Mouse (Mus musculus) spleen, adult 2 months (tissue): Measurements from ENCODE around the gene Mars. TPM values are rescaled to one million over a fixed set of nuclear protein-coding genes. Genes with fewer than 3 reads are reported as not detected.

Experiments used
- DNase-seq, 2 experiments: peaks; one replicate each; pipeline versions ENCODE4 v3.0.0 to v3.0.0-alpha.2; 2012 to 2021; ENCODE audit warnings: low spot score in 2 of 2, low read depth in 1 of 2
- H3K27ac ChIP-seq: fragments of 200-500 bp; 2 replicates; pipeline ENCODE4 v1.5.1; 2012; ENCODE audit warnings: low read length, inconsistent platforms; ENCODE audit not compliant: insufficient read depth
- H3K27me3 ChIP-seq: fragments of 200-500 bp; 2 replicates; pipeline ENCODE4 v1.6.1; 2012; ENCODE audit warnings: mild to moderate bottlenecking, moderate library complexity, low read length, inconsistent platforms; ENCODE audit not compliant: control insufficient read depth, insufficient read depth
- H3K36me3 ChIP-seq: fragments of 200-500 bp; 2 replicates; pipeline ENCODE4 v1.6.1; 2012; ENCODE audit warnings: mild to moderate bottlenecking, low read length, inconsistent platforms; ENCODE audit not compliant: control insufficient read depth, insufficient read depth
- H3K4me1 ChIP-seq: fragments of 200-500 bp; 2 replicates; pipeline ENCODE4 v1.6.1; 2011; ENCODE audit warnings: inconsistent platforms; ENCODE audit not compliant: control insufficient read depth, insufficient read depth, insufficient read length
- H3K4me3 ChIP-seq: fragments of 200-500 bp; 2 replicates; pipeline ENCODE4 v1.5.1; 2011; ENCODE audit warnings: mild to moderate bottlenecking, inconsistent platforms; ENCODE audit not compliant: insufficient read depth, insufficient read length; ENCODE audit errors: extremely low read depth
- CTCF ChIP-seq: fragments of 200-500 bp; IDR thresholded peaks from 2 replicates; pipeline ENCODE4 v1.5.1; 2011; ENCODE audit warnings: mild to moderate bottlenecking, inconsistent platforms; ENCODE audit not compliant: insufficient read depth, insufficient read length, insufficient replicate concordance; ENCODE audit errors: extremely low read depth
- POLR2A ChIP-seq: fragments of 200-500 bp; IDR thresholded peaks from 2 replicates; pipeline ENCODE4 v1.6.1; 2011; ENCODE audit warnings: low read depth, low read length, inconsistent platforms
- WGBS: fragments of 180-500 bp; shearing (Covaris S2); methylation state at CpG from one replicate; pipeline ENCODE4 v1.1.7; 2018; 5-methylcytosine and 5-hydroxymethylcytosine counted together
- polyA plus RNA-seq: library from polyadenylated mRNA; depleted of rRNA; stranded (reverse); fragments of >200 nt; gene quantifications from 2 replicates; pipeline ENCODE4 v1.2.3, GENCODE M21; 2012

Gene Mars
- polyA plus RNA-seq, 1 experiment, result 33.2 TPM

GRCm38 (mm10) chr10:127336952-127337351 lies 25.4 kb upstream of the Mars start:
- TF ChIP-seq CTCF, result no peak
- Histone ChIP-seq H3K4me3 (no peak overlapping the region), H3K36me3 (no peaks in the 10 kb centered on the region), H3K27me3 (peaks cover 19% of the 10 kb centered on the region), H3K4me1 (no peaks in the 10 kb centered on the region; the same call in 1 of the 2 replicates), H3K27ac (no peak overlapping the region)
- WGBS, result 45% methylated on average over 5 of the region's 5 CpGs
- no peak for DNase-seq

GRCm38 (mm10) chr10:127335271-127335670 lies 23.7 kb upstream of the Mars start:
- H3K36me3 ChIP-seq, result 0 out of 2 replicates have a peak, but pooled peaks cover 2% of the 10 kb centered on the region
- 47% methylated on average over 1 of the region's 1 CpGs for WGBS
- DNase-seq, result no peak
- TF ChIP-seq POLR2A (no peak), CTCF (no peak)
- H3K4me1 ChIP-seq, result no peaks in the 10 kb centered on the region; the same call in 1 of the 2 replicates
- H3K4me3 ChIP-seq, result no peak overlapping the region
- no peak overlapping the region for H3K27ac ChIP-seq
- peaks cover 10% of the 10 kb centered on the region for H3K27me3 ChIP-seq

- no peak for DNase-seq
- TF ChIP-seq POLR2A (no peak), CTCF (no peak)
Measured at GRCm38 (mm10) chr10:127333152-127333551, 21.6 kb upstream of the Mars start.

GRCm38 (mm10) chr10:127332211-127332874 lies 20.8 kb upstream of the Mars start:
- TF ChIP-seq CTCF, result no peak
- TF ChIP-seq POLR2A, result no peak
- DNase-seq, result no peak
- 56% methylated on average over 31 of the region's 31 CpGs for WGBS
- peaks cover 21% of the 10 kb centered on the region for H3K36me3 ChIP-seq
- H3K4me1 ChIP-seq, result no peaks in the 10 kb centered on the region
- no peak overlapping the region for H3K4me3 ChIP-seq
- no peak overlapping the region for H3K27ac ChIP-seq
- no peaks in the 10 kb centered on the region for H3K27me3 ChIP-seq

More at GRCm38 (mm10) chr10:127333152-127333551, 21.6 kb upstream of the Mars start:
- H3K27ac ChIP-seq, result no peak overlapping the region
- H3K4me3 ChIP-seq, result no peak overlapping the region
- WGBS, result 68% methylated on average over 5 of the region's 5 CpGs
- no peaks in the 10 kb centered on the region; the same call in 1 of the 2 replicates for H3K4me1 ChIP-seq
- H3K36me3 ChIP-seq, result peaks cover 14% of the 10 kb centered on the region
- H3K27me3 ChIP-seq, result no peaks in the 10 kb centered on the region

GRCm38 (mm10) chr10:127330212-127330611 lies 18.6 kb upstream of the Mars start:
- H3K4me3 ChIP-seq, result no peak overlapping the region
- DNase-seq, result no peak
- H3K4me1 ChIP-seq, result peaks cover 12% of the 10 kb centered on the region
- 84% methylated on average over 7 of the region's 7 CpGs for WGBS
- H3K27ac ChIP-seq, result no peak overlapping the region
- H3K27me3 ChIP-seq, result no peaks in the 10 kb centered on the region
- peaks cover 33% of the 10 kb centered on the region for H3K36me3 ChIP-seq
- TF ChIP-seq POLR2A (no peak), CTCF (no peak)

- H3K27ac ChIP-seq, result no peak overlapping the region
- WGBS, result 84% methylated on average over 18 of the region's 18 CpGs
- TF ChIP-seq POLR2A (no peak), CTCF (no peak)
- no peak for DNase-seq
- H3K4me3 ChIP-seq, result no peak overlapping the region
- no peaks in the 10 kb centered on the region for H3K27me3 ChIP-seq
- H3K4me1 ChIP-seq, result peaks cover 21% of the 10 kb centered on the region
- peaks cover 33% of the 10 kb centered on the region for H3K36me3 ChIP-seq
Measured at GRCm38 (mm10) chr10:127327461-127328145, 16.0 kb upstream of the Mars start.

GRCm38 (mm10) chr10:127326828-127327227 lies 15.2 kb upstream of the Mars start:
- Histone ChIP-seq H3K4me1 (peaks cover 28% of the 10 kb centered on the region), H3K4me3 (no peak overlapping the region; the same call in 1 of the 2 replicates), H3K36me3 (peaks cover 33% of the 10 kb centered on the region), H3K27ac (no peak overlapping the region; the same call in 1 of the 2 replicates), H3K27me3 (no peaks in the 10 kb centered on the region)
- WGBS, result 84% methylated on average over 29 of the region's 29 CpGs
- TF ChIP-seq POLR2A (no peak), CTCF (no peak)
- no peak for DNase-seq
